Mouse (Mus musculus) liver, embryonic 11.5 days (tissue): ENCODE data around the gene Serpinf1. TPM values are rescaled to one million over a fixed set of nuclear protein-coding genes. Genes with fewer than 3 reads are reported as not detected.
"Not testable (repeated sequence)": the region's sequence is repeated elsewhere in the genome, so short reads cannot be mapped to it uniquely, and the experiment has no call there.

Experiments used
- ATAC-seq: fragments of 200-750 bp; cut with Nextera tagmentation; replicated peaks from 2 replicates; pipeline ENCODE4 v1.8.0; 2017; ENCODE audit warnings: moderate number of reproducible peaks, mild to moderate bottlenecking, moderate TSS enrichment, moderate library complexity; ENCODE audit not compliant: low FRiP score
- DNase-seq: peaks from one replicate; pipeline ENCODE4 v3.0.0-alpha.2; 2017; ENCODE audit warnings: low spot score
- H3K27ac ChIP-seq: fragments of 300-500 bp; sonication (generic); 2 replicates; pipeline ENCODE4 v1.5.1; 2014; ENCODE audit warnings: mild to moderate bottlenecking, low read depth, low read length, control low read depth
- H3K27me3 ChIP-seq: fragments of 300-500 bp; sonication (generic); replicated peaks from 2 replicates; pipeline ENCODE4 v1.6.1; 2014; ENCODE audit warnings: low read length, mixed read lengths; ENCODE audit not compliant: control insufficient read depth, insufficient read depth
- H3K36me3 ChIP-seq: fragments of 300-500 bp; sonication (generic); 2 replicates; pipeline ENCODE4 v1.6.1; 2014; ENCODE audit warnings: mild to moderate bottlenecking, low read length, moderate library complexity, mixed read lengths; ENCODE audit not compliant: control insufficient read depth, insufficient read depth
- H3K4me1 ChIP-seq: fragments of 300-500 bp; sonication (generic); replicated peaks from 2 replicates; pipeline ENCODE4 v1.6.1; 2014; ENCODE audit warnings: low read length, mixed read lengths; ENCODE audit not compliant: control insufficient read depth, insufficient read depth
- H3K4me2 ChIP-seq: fragments of 300-500 bp; sonication (generic); 2 replicates; pipeline ENCODE4 v1.6.1; 2014; ENCODE audit warnings: mild to moderate bottlenecking, control low read depth, moderate library complexity
- H3K4me3 ChIP-seq: fragments of 300-500 bp; sonication (generic); 2 replicates; pipeline ENCODE4 v1.5.1; 2014; ENCODE audit warnings: low read depth, low read length, control low read depth
- H3K9ac ChIP-seq: fragments of 300-500 bp; sonication (generic); 2 replicates; pipeline ENCODE4 v1.6.1; 2014; ENCODE audit warnings: low read depth, low read length, control low read depth
- H3K9me3 ChIP-seq: fragments of 300-500 bp; sonication (generic); 2 replicates; pipeline ENCODE4 v1.6.1; 2016; ENCODE audit warnings: low read length, inconsistent platforms, mixed read lengths; ENCODE audit not compliant: control insufficient read depth
- WGBS: fragments of 180-500 bp; shearing (Covaris S2); extraction: QIAGEN DNeasy Blood & Tissue Kit; methylation state at CpG from one replicate; pipeline ENCODE4 v1.1.7; 2014; 5-methylcytosine and 5-hydroxymethylcytosine counted together
- polyA plus RNA-seq: library from polyadenylated mRNA; unstranded; fragments of >200 nt; fragmentation: Nextera tagmentation; extraction: Ambion mirVana; gene quantifications from 2 replicates; pipeline ENCODE4 v1.2.1, GENCODE M21; 2014

The Serpinf1 gene
- polyA plus RNA-seq, 1 experiment from 2014 or later, result 217 TPM

- Histone ChIP-seq H3K4me3 (no peak overlapping the region), H3K27me3 (no peaks in the 10 kb centered on the region), H3K27ac (peak overlapping the region; percentile 96), H3K36me3 (no peaks in the 10 kb centered on the region; the same call in 1 of the 2 replicates), H3K9ac (peak overlapping the region; percentile 42; the same call in 1 of the 2 replicates), H3K4me2 (no peak overlapping the region; the same call in 1 of the 2 replicates), H3K9me3 (no peaks in the 10 kb centered on the region), H3K4me1 (peaks cover 57% of the 10 kb centered on the region)
- no peak for ATAC-seq
- 45% methylated on average over 8 of the region's 8 CpGs for WGBS
- DNase-seq, result no peak
These were observed 36.1 kb upstream of the Serpinf1 start for GRCm38 (mm10) chr11:75458628-75459041.

- no peak overlapping the region for H3K4me3 ChIP-seq
- no peak for ATAC-seq
- no peak for DNase-seq
- no peaks in the 10 kb centered on the region for H3K27me3 ChIP-seq
- peaks cover 55% of the 10 kb centered on the region for H3K4me1 ChIP-seq
- 17% methylated on average over 3 of the region's 3 CpGs for WGBS
- no peaks in the 10 kb centered on the region; the same call in 1 of the 2 replicates for H3K36me3 ChIP-seq
- H3K9me3 ChIP-seq, result no peaks in the 10 kb centered on the region
- H3K4me2 ChIP-seq, result peak overlapping the region; percentile 39
- peak overlapping the region; percentile 10; the same call in 1 of the 2 replicates for H3K9ac ChIP-seq
- H3K27ac ChIP-seq, result no peak overlapping the region
These were observed 35.7 kb upstream of the Serpinf1 start for GRCm38 (mm10) chr11:75458169-75458568.

GRCm38 (mm10) chr11:75456440-75456871, 34.0 kb upstream of the Serpinf1 start:
- no peak overlapping the region for H3K27ac ChIP-seq
- ATAC-seq (no peak), DNase-seq (no peak)
- no peak overlapping the region for H3K9ac ChIP-seq
- no peak overlapping the region for H3K4me3 ChIP-seq
- H3K4me1 ChIP-seq, result peaks cover 53% of the 10 kb centered on the region
- WGBS, result 86% methylated on average over 7 of the region's 7 CpGs
- H3K9me3 ChIP-seq, result no peaks in the 10 kb centered on the region
- no peaks in the 10 kb centered on the region for H3K27me3 ChIP-seq
- peaks cover 5% of the 10 kb centered on the region; the same call in 1 of the 2 replicates for H3K36me3 ChIP-seq
- no peak overlapping the region for H3K4me2 ChIP-seq

- 90% methylated on average over 2 of the region's 2 CpGs for WGBS
- H3K9me3 ChIP-seq, DNase-seq, H3K4me2 ChIP-seq, H3K4me3 ChIP-seq, H3K27me3 ChIP-seq, H3K36me3 ChIP-seq, ATAC-seq, H3K27ac ChIP-seq, H3K9ac ChIP-seq: not testable (repeated sequence)
- H3K4me1 ChIP-seq, result peaks cover 58% of the 10 kb centered on the region
These were observed 33.5 kb upstream of the Serpinf1 start for GRCm38 (mm10) chr11:75455971-75456370.

GRCm38 (mm10) chr11:75455041-75455736, 32.7 kb upstream of the Serpinf1 start:
- peak overlapping the region; percentile 72 for H3K27ac ChIP-seq
- H3K9ac ChIP-seq, result peak overlapping the region; percentile 82
- DNase-seq, result no peak
- no peak for ATAC-seq
- WGBS, result 77% methylated on average over 10 of the region's 10 CpGs
- H3K9me3 ChIP-seq, result no peaks in the 10 kb centered on the region
- peak overlapping the region; percentile 100 for H3K4me2 ChIP-seq
- peak overlapping the region; percentile 75; the same call in 1 of the 2 replicates for H3K4me3 ChIP-seq
- no peaks in the 10 kb centered on the region for H3K27me3 ChIP-seq
- peaks cover 5% of the 10 kb centered on the region; the same call in 1 of the 2 replicates for H3K36me3 ChIP-seq
- H3K4me1 ChIP-seq, result peaks cover 65% of the 10 kb centered on the region

- Histone ChIP-seq H3K27me3 (no peaks in the 10 kb centered on the region), H3K4me2 (peak within 1 kb of the TSS; percentile 100), H3K4me3 (peak within 1 kb of the TSS; percentile 75), H3K9me3 (no peaks in the 10 kb centered on the region), H3K4me1 (peaks cover 60% of the 10 kb centered on the region), H3K9ac (peak within 1 kb of the TSS; percentile 82), H3K36me3 (peaks cover 5% of the 10 kb centered on the region; the same call in 1 of the 2 replicates), H3K27ac (peak within 1 kb of the TSS; percentile 72)
- 4% methylated on average over 56 of the region's 56 CpGs for WGBS
- peak; percentile 88 for DNase-seq
- ATAC-seq, result peak; percentile 82
These were observed 31.8 kb upstream of the Serpinf1 start, which contains the start of gene Wdr81 for GRCm38 (mm10) chr11:75453991-75454930. Gene Wdr81, minus strand, starts transcription at chr11:75454717.

GRCm38 (mm10) chr11:75452812-75453557, 30.5 kb upstream of the Serpinf1 start:
- Histone ChIP-seq H3K27me3 (no peaks in the 10 kb centered on the region), H3K4me2 (peak overlapping the region; percentile 100), H3K27ac (peak overlapping the region; percentile 44; the same call in 1 of the 2 replicates), H3K9ac (peak overlapping the region; percentile 82; the same call in 1 of the 2 replicates), H3K9me3 (no peaks in the 10 kb centered on the region), H3K4me1 (peaks cover 59% of the 10 kb centered on the region), H3K36me3 (peaks cover 15% of the 10 kb centered on the region), H3K4me3 (peak overlapping the region; percentile 75)
- DNase-seq, result no peak
- ATAC-seq, result no peak
- WGBS, result 93% methylated on average over 31 of the region's 31 CpGs

- H3K27me3 ChIP-seq, result no peaks in the 10 kb centered on the region
- WGBS, result 92% methylated on average over 8 of the region's 8 CpGs
- H3K27ac ChIP-seq, result no peak overlapping the region; the same call in 1 of the 2 replicates
- H3K36me3 ChIP-seq, result peaks cover 20% of the 10 kb centered on the region
- H3K4me1 ChIP-seq, result peaks cover 56% of the 10 kb centered on the region
- no peaks in the 10 kb centered on the region for H3K9me3 ChIP-seq
- ATAC-seq, result no peak
- DNase-seq, result no peak
- no peak overlapping the region; the same call in none of the 2 replicates for H3K4me2 ChIP-seq
- H3K9ac ChIP-seq, result peak overlapping the region; percentile 63; the same call in 1 of the 2 replicates
- no peak overlapping the region for H3K4me3 ChIP-seq
These were observed 29.6 kb upstream of the Serpinf1 start for GRCm38 (mm10) chr11:75452081-75452480.
